Mouse (Mus musculus): Measurements from ENCODE around the gene Tns2. TPM values are rescaled to one million over a fixed set of nuclear protein-coding genes. Genes with fewer than 3 reads are reported as not detected.
A peak's percentile ranks its signal among the peaks of the same experiment; 100 is the strongest.

Tns2 gene
- total and polyA plus RNA-seq, 3 experiments, result 0.42 to 3.1 TPM; not detected in 1

DNA sequence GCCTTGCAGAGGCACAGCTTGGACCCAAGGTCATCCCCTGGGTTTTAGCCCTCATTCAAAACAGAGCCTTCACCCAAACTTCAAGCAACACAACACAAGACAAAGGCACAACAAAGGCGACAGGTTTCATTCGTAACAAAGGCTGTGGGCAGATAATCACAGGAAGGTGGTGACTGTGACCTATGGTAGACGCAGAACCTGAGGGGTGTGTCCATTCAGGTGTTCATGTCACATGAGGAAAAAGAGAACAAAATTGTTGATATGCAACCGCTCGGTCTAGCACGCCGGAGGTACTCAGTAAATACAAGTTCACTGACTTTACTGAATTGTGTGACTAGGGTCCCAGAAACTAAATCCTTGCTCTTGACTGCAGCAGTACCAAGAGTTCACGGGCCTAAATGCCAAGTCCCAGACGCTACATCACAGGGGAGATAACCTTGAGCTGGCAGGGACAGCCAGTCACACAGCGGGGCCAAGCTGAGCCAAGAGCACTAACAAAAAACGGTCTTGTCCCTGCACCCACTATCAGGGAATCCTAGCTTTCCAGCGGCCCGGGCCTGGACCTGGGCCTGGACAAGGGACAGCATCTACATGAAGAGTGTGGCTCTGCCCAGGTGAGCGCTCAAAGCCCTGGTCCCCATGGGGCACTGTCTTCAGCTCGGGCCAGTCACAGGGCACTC lies 43.6 kb upstream of the Tns2 start:
- Histone ChIP-seq H3K36me3 (ENCODE audit: control insufficient read depth in 1 of 2, insufficient read depth in 2 of 2, low read length in 2 of 2) (no peaks in the 10 kb centered on the region), H3K27me3 (ENCODE audit: control insufficient read depth in 1 of 2, insufficient read depth in 2 of 2, low read length in 2 of 2) (peaks cover 25 to 42% of the 10 kb centered on the region in 2 experiments), H3K4me1 (ENCODE audit: control insufficient read depth in 1 of 2, insufficient read depth in 2 of 2, low read length in 2 of 2) (no peaks in the 10 kb centered on the region), H3K9ac (ENCODE audit: control insufficient read depth, low read depth, low read length, poor library complexity, severe bottlenecking) (no peak overlapping the region), H3K9me3 (replicated peaks; ENCODE audit: insufficient read depth, low read length) (no peaks in the 10 kb centered on the region), H3K79me2 (ENCODE audit: control insufficient read depth, insufficient read depth, low read length, poor library complexity) (no peaks in the 10 kb centered on the region), H3K4me3 (ENCODE audit: control insufficient read depth in 1 of 2, insufficient read depth in 1 of 2, low read depth in 2 of 2, low read length in 2 of 2) (no peak overlapping the region), H3K27ac (ENCODE audit: control insufficient read depth, low read depth, low read length) (no peak overlapping the region)
- TF ChIP-seq BHLHE40 (IDR thresholded peaks at IDR 0.05; ENCODE audit: borderline replicate concordance, low read depth, low read length) (no peak), TBP (IDR thresholded peaks at IDR 0.05; ENCODE audit: low read depth, low read length) (no peak), MEF2A (IDR thresholded peaks at IDR 0.05; ENCODE audit: extremely low read depth, insufficient replicate concordance, low read depth, low read length, poor library complexity, severe bottlenecking) (no peak), ETS1 (IDR thresholded peaks at IDR 0.05; ENCODE audit: low read depth, low read length) (no peak), RAD21 (IDR thresholded peaks at IDR 0.05; ENCODE audit: low read depth, low read length) (no peak)
- no peak for DNase-seq (ENCODE audit: low read depth, low spot score)

DNA sequence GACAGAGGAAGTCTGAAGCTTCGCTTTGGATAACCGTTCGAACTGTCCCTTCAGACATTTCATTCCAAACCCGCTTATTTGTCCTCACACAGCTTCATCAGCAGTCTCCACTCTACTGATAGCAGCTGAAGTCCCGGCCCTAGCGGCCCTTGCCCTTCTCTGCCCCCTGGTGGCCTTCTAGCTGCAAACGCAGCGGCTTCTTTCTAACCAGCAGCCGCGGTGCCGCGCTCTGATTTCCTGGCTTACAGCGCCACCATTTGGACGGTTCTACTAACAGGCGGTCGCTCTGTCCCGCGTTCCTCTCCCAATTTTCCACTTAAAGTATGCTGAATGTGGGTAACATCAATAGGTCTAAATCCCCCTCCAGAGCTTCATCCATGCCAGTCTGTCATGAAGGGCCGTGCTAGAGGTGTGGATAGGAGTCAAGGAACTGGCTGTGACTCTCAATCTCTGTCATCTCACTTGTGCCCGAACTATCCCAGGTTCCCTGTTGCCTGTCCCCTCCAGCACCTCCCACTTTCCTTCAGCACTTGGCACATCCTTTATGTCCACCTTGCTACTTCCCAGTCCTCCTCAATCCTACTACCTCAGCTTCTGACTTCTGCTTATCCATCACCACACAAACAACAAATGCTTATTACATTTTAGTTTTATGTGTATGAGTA lies 34.4 kb upstream of the Tns2 start:
- H3K79me2 ChIP-seq (ENCODE audit: control insufficient read depth, insufficient read depth, low read length, poor library complexity), result no peaks in the 10 kb centered on the region; the same call in 1 of the 2 replicates
- peaks cover 3 to 4% of the 10 kb centered on the region in 2 experiments; a peak in 3 of 4 replicates for H3K27me3 ChIP-seq (ENCODE audit: control insufficient read depth in 1 of 2, insufficient read depth in 2 of 2, low read length in 2 of 2)
- DNase-seq (ENCODE audit: low read depth, low spot score), result peak; percentile 97
- peaks cover 0 to 7% of the 10 kb centered on the region in 2 experiments; a peak in 2 of 4 replicates for H3K36me3 ChIP-seq (ENCODE audit: control insufficient read depth in 1 of 2, insufficient read depth in 2 of 2, low read length in 2 of 2)
- peak overlapping the region; percentile 31; the same call in 1 of the 2 replicates for H3K9ac ChIP-seq (ENCODE audit: control insufficient read depth, low read depth, low read length, poor library complexity, severe bottlenecking)
- H3K27ac ChIP-seq (ENCODE audit: control insufficient read depth, low read depth, low read length), result no peak overlapping the region
- peak overlapping the region in 1 of 2 experiments; percentile 33; a peak in 2 of 4 replicates for H3K4me3 ChIP-seq (ENCODE audit: control insufficient read depth in 1 of 2, insufficient read depth in 1 of 2, low read depth in 2 of 2, low read length in 2 of 2)
- peaks cover 0 to 13% of the 10 kb centered on the region in 2 experiments; a peak in 2 of 4 replicates for H3K4me1 ChIP-seq (ENCODE audit: control insufficient read depth in 1 of 2, insufficient read depth in 2 of 2, low read length in 2 of 2)
- H3K9me3 ChIP-seq (replicated peaks; ENCODE audit: insufficient read depth, low read length), result no peaks in the 10 kb centered on the region
- TF ChIP-seq ZNF384 (IDR thresholded peaks at IDR 0.05; ENCODE audit: low read depth, low read length), result no peak
- TF ChIP-seq JUND (IDR thresholded peaks at IDR 0.05; ENCODE audit: low read depth, low read length), result no peak; the same call in 1 of the 2 replicates
- no peak; the same call in none of the 2 replicates for TF ChIP-seq RAD21 (IDR thresholded peaks at IDR 0.05; ENCODE audit: low read depth, low read length)
- no peak for TF ChIP-seq UBTF (IDR thresholded peaks at IDR 0.05; ENCODE audit: borderline replicate concordance, insufficient read depth, low read depth, low read length)
- no peak for TF ChIP-seq POLR2A (IDR thresholded peaks at IDR 0.05; ENCODE audit: control insufficient read depth in 1 of 2, insufficient read depth in 1 of 2, low read depth in 1 of 2, low read length in 2 of 2, poor library complexity in 1 of 2)
- no peak for TF ChIP-seq MYB (IDR thresholded peaks at IDR 0.05; ENCODE audit: low read depth, low read length)
- peak; percentile 80; the same call in 1 of the 2 replicates for TF ChIP-seq SIN3A (IDR thresholded peaks at IDR 0.05; ENCODE audit: low read length)
- TF ChIP-seq BHLHE40 (IDR thresholded peaks at IDR 0.05; ENCODE audit: borderline replicate concordance, low read depth, low read length), result no peak; the same call in 1 of the 2 replicates
- peak; percentile 72; the same call in 1 of the 2 replicates for TF ChIP-seq TBP (IDR thresholded peaks at IDR 0.05; ENCODE audit: low read depth, low read length)
- TF ChIP-seq MEF2A (IDR thresholded peaks at IDR 0.05; ENCODE audit: extremely low read depth, insufficient replicate concordance, low read depth, low read length, poor library complexity, severe bottlenecking), result no peak
- TF ChIP-seq SMC3 (IDR thresholded peaks at IDR 0.05; ENCODE audit: low read depth, low read length), result peak; percentile 100
- no peak for TF ChIP-seq CHD1 (IDR thresholded peaks at IDR 0.05; ENCODE audit: low read depth, low read length)
- no peak for TF ChIP-seq USF1 (IDR thresholded peaks at IDR 0.05; ENCODE audit: low read depth, low read length)
- TF ChIP-seq NRF1 (IDR thresholded peaks at IDR 0.05; ENCODE audit: insufficient read depth, low read depth, low read length, poor library complexity, severe bottlenecking), result no peak
- TF ChIP-seq ZKSCAN1 (IDR thresholded peaks at IDR 0.05; ENCODE audit: low read depth, low read length), result no peak
- TF ChIP-seq USF2 (IDR thresholded peaks at IDR 0.05; ENCODE audit: borderline replicate concordance in 1 of 2, insufficient read depth in 1 of 2, low read depth in 1 of 2, low read length in 2 of 2), result no peak
- TF ChIP-seq CTCF (IDR thresholded peaks at IDR 0.05 in 2 of 3, conservative IDR thresholded peaks at IDR 0.05 in 1 of 3; ENCODE audit: control insufficient read depth in 1 of 3, insufficient read depth in 1 of 3, low read depth in 2 of 3, low read length in 3 of 3, poor library complexity in 1 of 3, severe bottlenecking in 1 of 3), result peak in 2 of 3 experiments; percentile 97 to 100; a peak in 5 of 6 replicates
- TF ChIP-seq MAX (IDR thresholded peaks at IDR 0.05; ENCODE audit: low read length), result no peak
- 0 out of 2 replicates have a peak, but pooled peaks have one; percentile 54 for TF ChIP-seq ELF1 (IDR thresholded peaks at IDR 0.05; ENCODE audit: low read depth, low read length)
- no peak for TF ChIP-seq KAT2A (conservative IDR thresholded peaks at IDR 0.05; ENCODE audit: low read depth, low read length)
- no peak for TF ChIP-seq GABPA (IDR thresholded peaks at IDR 0.05; ENCODE audit: low read depth, low read length)
- TF ChIP-seq MAFK (IDR thresholded peaks at IDR 0.05; ENCODE audit: borderline replicate concordance, low read depth, low read length), result no peak
- no peak for TF ChIP-seq POLR2AphosphoS2 (IDR thresholded peaks at IDR 0.05; ENCODE audit: low read length)
- no peak for TF ChIP-seq MAZ (IDR thresholded peaks at IDR 0.05; ENCODE audit: low read depth, low read length)
- TF ChIP-seq ETS1 (IDR thresholded peaks at IDR 0.05; ENCODE audit: low read depth, low read length), result no peak
- no peak for TF ChIP-seq MYC (IDR thresholded peaks at IDR 0.05; ENCODE audit: low read depth, low read length)

Data from MEL (cell line).